Mouse (Mus musculus) CD4-positive naive resting alpha-beta T cell, adult 76 days (primary cell): Measurements from ENCODE around the gene Terb1. TPM values are rescaled to one million over a fixed set of nuclear protein-coding genes. Genes with fewer than 3 reads are reported as not detected.

ENCODE experiments used
- total RNA-seq: library from RNA; stranded (reverse); gene quantifications from one replicate; pipeline ENCODE4 v1.2.4, GENCODE M21; 2023

The Terb1 gene
- 0.50 TPM for total RNA-seq

GRCm38 (mm10) chr8:104509061-104510006 lies at the start of gene Terb1:
Gene Terb1, minus strand, starts transcription at chr8:104509910.

DNA sequence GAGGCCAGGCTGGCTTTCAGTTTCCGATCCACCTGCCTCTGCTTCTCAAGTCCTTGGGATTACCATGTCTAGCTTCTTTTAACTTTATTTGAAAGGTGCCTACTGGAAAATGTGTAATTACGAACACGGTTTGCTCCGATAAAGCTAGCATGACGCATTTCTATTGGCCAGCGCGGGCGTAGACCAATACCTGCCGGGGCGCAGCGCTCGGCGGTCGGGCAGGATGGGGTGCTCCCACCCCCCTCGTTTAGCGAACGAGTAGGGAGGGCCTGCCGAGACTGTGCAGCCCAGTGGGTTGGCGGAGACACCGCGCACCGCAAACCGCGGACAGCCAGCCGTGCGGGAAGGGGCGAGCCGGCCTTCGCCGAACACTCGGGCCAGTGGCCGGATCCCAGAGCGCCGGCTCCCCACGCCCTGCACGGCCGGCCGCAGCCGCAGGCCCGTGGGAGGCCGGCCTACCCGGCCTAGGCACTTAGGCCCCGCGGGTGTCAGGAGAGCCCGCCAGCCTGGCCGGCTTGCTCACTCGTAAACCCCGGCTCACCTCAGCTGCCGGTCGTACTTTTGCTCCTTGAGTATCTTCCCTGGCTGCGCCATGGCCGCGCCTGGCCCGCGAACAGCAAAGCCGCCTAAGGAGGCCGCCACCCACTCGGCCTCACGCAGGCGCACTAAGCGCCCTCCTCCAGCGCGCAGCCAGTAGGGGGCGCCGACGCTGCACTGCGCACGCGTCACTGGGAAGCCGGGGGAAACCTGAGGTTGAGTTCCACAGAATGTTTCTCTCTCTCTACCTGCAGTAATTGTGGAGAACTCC lies 24.5 kb upstream of the Terb1 start, which contains the start of the genes Nae1 and Car7:
Nae1 (minus strand) TSS at position 667 of the 808 bp plus-strand sequence.
Car7 (plus strand) TSS at position 719 of the 808 bp plus-strand sequence.

GRCm38 (mm10) chr8:104442299-104443124 lies 67.2 kb downstream of the Terb1 start, which contains the start of gene Dync1li2:
Gene Dync1li2, minus strand, starts transcription at chr8:104443047.

Other genes starting within 250 kb of the Terb1 start
- gene Cmtm2a, start 216.7 kb downstream of the Terb1 start, total RNA-seq: not detected
- gene Gm45711, start 199.8 kb downstream of the Terb1 start, total RNA-seq: not detected
- not detected for gene Cmtm1, start 199.8 kb downstream of the Terb1 start, total RNA-seq
- gene Gm11020, start 188.3 kb downstream of the Terb1 start, total RNA-seq: not detected
- gene Cmtm2b, start 187.7 kb downstream of the Terb1 start, total RNA-seq: not detected
- gene Cmtm3, start 170.5 kb downstream of the Terb1 start, total RNA-seq: 6.9 TPM
- 4.6 TPM for gene Cmtm4, start 114.1 kb downstream of the Terb1 start, total RNA-seq
- gene Dync1li2, start 66.9 kb downstream of the Terb1 start, total RNA-seq: 106 TPM
- 56.8 TPM for gene Nae1, start 24.7 kb upstream of the Terb1 start, total RNA-seq
- gene Car7, start 24.8 kb upstream of the Terb1 start, total RNA-seq: 2.1 TPM
- 9.6 TPM for gene Pdp2, start 81.5 kb upstream of the Terb1 start, total RNA-seq
- gene Cdh16, start 114.5 kb upstream of the Terb1 start, total RNA-seq: not detected
- gene Rrad, start 121.4 kb upstream of the Terb1 start, total RNA-seq: 63.8 TPM
- gene Ciao2b, start 132.1 kb upstream of the Terb1 start, total RNA-seq: 36.2 TPM
- not detected for gene Ces2a, start 224.1 kb upstream of the Terb1 start, total RNA-seq